Mouse (Mus musculus) bone marrow, adult 2 months (tissue): ENCODE results near the gene Slc4a1. TPM values are rescaled to one million over a fixed set of nuclear protein-coding genes. Genes with fewer than 3 reads are reported as not detected.

ENCODE experiments used
- H3K27ac ChIP-seq: fragments of 200-500 bp; 2 replicates; pipeline ENCODE4 v1.5.1; 2012; ENCODE audit warnings: low read depth, mild to moderate bottlenecking, control low read depth, inconsistent platforms, low read length; ENCODE audit not compliant: control insufficient read depth, poor library complexity, insufficient read depth
- H3K4me1 ChIP-seq: fragments of 200-500 bp; 2 replicates; pipeline ENCODE4 v1.6.1; 2011; ENCODE audit warnings: low read length; ENCODE audit not compliant: control insufficient read depth, insufficient read depth
- H3K4me3 ChIP-seq: fragments of 200-500 bp; replicated peaks from 2 replicates; pipeline ENCODE3; 2011; ENCODE audit warnings: mild to moderate bottlenecking, low read depth, low read length, control low read depth; ENCODE audit not compliant: control insufficient read depth
- CTCF ChIP-seq: fragments of 200-500 bp; IDR thresholded peaks from 2 replicates; pipeline ENCODE4 v1.5.1; 2011; ENCODE audit warnings: low read length, control low read depth; ENCODE audit not compliant: control insufficient read depth, insufficient read depth
- POLR2A ChIP-seq: fragments of 200-500 bp; IDR thresholded peaks from 2 replicates; pipeline ENCODE4 v1.6.1; 2011; ENCODE audit warnings: low read depth, mild to moderate bottlenecking, control low read depth, low read length, borderline replicate concordance; ENCODE audit not compliant: control insufficient read depth
- WGBS: fragments of 180-500 bp; shearing (Covaris S2); methylation state at CpG from one replicate; pipeline ENCODE4 v1.1.7; 2018; 5-methylcytosine and 5-hydroxymethylcytosine counted together
- polyA plus RNA-seq: library from polyadenylated mRNA; stranded (reverse); fragments of >200 nt; gene quantifications from 2 replicates; pipeline ENCODE4 v1.2.4, GENCODE M21; 2011; ENCODE audit warnings: low replicate concordance; ENCODE audit not compliant: missing spikeins, insufficient read depth, insufficient read length

Gene Slc4a1
- polyA plus RNA-seq, 1 experiment, result 762 TPM

DNA sequence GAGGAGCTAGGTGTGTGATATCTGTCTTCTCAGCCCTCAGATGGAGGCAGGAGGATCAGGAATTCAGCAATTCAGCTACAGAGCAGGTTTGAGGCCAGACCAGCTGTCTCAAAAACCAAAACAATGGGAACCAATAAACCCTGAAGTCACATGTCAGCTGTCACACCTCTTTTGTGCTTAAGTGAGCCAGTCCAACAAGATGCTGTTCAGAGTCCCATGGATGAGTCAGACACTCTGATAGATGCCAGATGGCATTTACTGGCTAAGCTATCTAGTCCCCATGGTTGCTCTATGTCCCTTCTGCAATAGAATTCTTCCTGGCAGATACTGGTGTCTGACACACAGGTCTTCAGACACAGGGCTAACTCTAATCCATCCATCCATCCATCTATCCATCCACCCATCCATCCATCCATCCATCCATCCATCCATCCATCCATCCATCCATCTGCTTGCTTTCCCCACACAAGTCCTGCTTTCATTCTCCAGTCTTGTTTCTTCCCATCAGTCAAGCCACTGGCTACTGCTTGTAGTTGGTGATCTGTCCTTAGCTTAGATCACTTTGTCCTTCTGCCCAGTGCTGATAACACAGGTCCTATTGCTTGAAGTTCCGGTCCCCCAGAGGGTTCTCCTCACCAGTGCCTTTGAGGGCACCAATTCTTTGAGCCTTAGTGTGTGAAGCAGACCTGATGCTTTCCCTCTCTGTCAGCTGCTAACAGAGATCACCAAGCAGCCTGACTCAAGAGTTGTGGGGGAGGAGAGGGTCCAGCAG is 17.5 kb upstream of the Slc4a1 start:
- TF ChIP-seq POLR2A, result no peak
- TF ChIP-seq CTCF, result no peak
- Histone ChIP-seq H3K4me3 (no peak overlapping the region), H3K4me1 (no peaks in the 10 kb centered on the region), H3K27ac (no peak overlapping the region)
- 65% methylated on average over 1 of the region's 1 CpGs for WGBS

- no peaks in the 10 kb centered on the region for H3K4me1 ChIP-seq
- 47% methylated on average over 3 of the region's 3 CpGs for WGBS
- H3K27ac ChIP-seq, result no peak overlapping the region
- H3K4me3 ChIP-seq, result no peak overlapping the region
- TF ChIP-seq POLR2A, result no peak
- TF ChIP-seq CTCF, result no peak
These were observed 16.8 kb upstream of the Slc4a1 start for GRCm38 (mm10) chr11:102382794-102383193.

DNA sequence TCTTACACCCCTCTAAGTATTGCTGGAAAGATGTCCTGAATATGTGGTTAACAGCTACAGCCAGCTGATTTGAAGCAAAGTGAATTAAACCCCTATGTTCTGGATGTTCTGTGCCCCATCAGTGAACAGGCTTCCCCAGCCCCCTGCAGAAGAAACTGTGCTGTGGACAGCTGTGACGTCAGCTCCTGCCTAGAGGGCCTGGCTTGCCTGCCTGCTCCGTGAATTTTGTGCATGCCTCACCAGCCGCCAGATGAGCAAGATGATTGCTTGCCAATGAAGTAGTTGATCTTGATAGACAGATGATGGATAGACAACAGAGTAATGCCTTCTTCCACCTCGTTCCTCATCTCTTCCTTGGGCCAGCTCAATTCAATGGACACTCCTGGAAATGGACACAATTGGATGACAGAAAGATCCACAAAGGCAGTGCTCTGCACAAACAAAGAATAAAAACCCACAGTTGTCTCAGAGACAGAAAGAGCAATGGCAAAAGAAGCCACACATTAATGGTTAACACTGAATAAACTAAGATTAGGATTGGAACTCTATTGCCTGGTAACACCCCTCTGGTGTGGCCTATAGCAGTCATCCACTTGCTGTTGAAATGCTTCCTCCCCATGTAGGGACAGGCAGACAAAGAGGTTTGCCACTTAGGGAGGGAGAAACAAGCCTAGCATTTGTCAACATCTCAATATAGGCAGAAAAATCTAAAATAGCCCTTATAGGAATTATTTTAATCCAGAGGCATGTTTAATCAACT is 15.5 kb upstream of the Slc4a1 start:
- H3K4me3 ChIP-seq, result no peak overlapping the region
- no peak overlapping the region for H3K27ac ChIP-seq
- TF ChIP-seq CTCF (no peak), POLR2A (no peak)
- no peaks in the 10 kb centered on the region for H3K4me1 ChIP-seq
- WGBS, result 62% methylated on average over 4 of the region's 4 CpGs

DNA sequence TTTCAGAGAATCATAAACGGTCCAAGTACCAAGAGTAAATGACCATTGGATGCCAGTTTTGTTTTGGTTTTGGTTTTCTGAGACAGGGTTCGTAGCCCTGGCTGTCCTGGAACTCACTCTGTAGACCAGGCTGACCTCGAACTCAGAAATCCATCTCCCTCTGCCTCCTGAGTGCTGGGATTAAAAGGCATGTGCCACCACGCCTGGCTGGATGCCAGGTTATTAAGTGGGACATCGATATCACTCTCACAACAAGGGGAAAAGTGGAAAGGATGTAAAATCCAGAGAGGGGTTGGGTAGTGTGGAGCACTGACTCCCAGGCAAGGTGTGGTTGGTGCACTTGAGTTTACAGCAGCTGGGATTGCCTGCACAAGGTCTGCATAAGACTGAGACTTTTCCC is 14.1 kb upstream of the Slc4a1 start:
- H3K27ac ChIP-seq, result no peak overlapping the region

GRCm38 (mm10) chr11:102377186-102377585 is 11.2 kb upstream of the Slc4a1 start:
- no peak overlapping the region for H3K4me3 ChIP-seq
- 59% methylated on average over 12 of the region's 12 CpGs for WGBS
- TF ChIP-seq CTCF (peak; percentile 35; the same call in 1 of the 2 replicates), POLR2A (no peak)
- H3K27ac ChIP-seq, result no peak overlapping the region
- no peaks in the 10 kb centered on the region for H3K4me1 ChIP-seq

More for the DNA sequence above, 14.1 kb upstream of the Slc4a1 start:
- H3K4me3 ChIP-seq, result no peak overlapping the region
- TF ChIP-seq CTCF (no peak), POLR2A (no peak)
- 72% methylated on average over 5 of the region's 5 CpGs for WGBS
- no peaks in the 10 kb centered on the region for H3K4me1 ChIP-seq

- no peak for TF ChIP-seq POLR2A
- TF ChIP-seq CTCF, result no peak
- 49% methylated on average over 8 of the region's 8 CpGs for WGBS
- H3K4me1 ChIP-seq, result no peaks in the 10 kb centered on the region
- peak overlapping the region; percentile 98 for H3K27ac ChIP-seq
- H3K4me3 ChIP-seq, result peak overlapping the region; percentile 40
These were observed 10.3 kb upstream of the Slc4a1 start for GRCm38 (mm10) chr11:102376196-102376835.

DNA sequence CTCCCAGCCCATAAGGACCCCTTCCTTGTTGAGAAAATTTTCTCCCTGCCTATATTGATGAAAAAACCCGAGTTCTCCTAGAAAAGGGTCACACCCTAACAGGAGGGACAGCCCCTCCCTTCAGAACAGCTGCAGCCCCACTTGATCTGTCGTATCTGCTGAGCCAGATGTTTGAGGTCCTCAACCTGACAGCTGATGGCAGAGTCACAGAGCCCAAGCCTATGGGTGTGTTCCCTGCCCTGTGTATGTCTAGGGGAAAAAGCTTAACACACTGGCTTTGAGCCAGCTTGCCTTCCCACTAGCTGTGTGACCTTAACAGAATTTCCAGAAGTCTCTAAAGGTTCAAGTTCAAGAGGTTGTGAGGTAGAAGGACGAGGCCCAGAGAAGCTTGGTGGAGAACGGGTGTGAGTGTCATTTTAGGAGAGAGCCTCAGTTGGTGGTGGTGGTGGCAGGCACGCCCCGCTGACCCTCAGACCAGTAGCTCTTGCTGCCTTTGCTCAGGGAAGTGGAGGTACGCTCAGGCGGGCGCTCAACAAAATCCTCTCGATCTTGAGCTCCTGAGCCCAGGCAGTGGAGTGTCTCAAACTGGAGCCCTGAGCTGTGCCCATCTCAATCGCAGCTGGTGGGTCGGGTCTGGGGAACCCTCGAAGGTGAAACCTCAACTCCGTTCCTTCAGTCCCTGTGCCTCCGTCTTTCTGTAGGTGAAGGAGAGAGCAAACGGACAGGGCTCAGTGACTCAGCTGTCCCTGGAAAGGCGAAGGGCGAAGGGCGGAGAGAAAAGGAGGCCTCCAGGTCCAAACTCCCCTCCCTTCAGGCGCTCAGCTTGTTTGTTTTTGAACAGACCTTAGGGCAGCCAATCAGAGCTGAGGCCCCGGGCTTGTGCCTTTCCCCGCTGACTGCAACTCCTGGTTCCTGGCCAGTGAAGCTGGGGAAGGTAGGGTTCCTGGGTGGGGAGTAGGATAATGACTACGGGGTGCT is 9.5 kb upstream of the Slc4a1 start:
- Histone ChIP-seq H3K4me1 (no peaks in the 10 kb centered on the region), H3K4me3 (peak overlapping the region; percentile 54), H3K27ac (peak overlapping the region; percentile 98)

More for the DNA sequence above, 9.5 kb upstream of the Slc4a1 start:
- TF ChIP-seq CTCF, result no peak
- TF ChIP-seq POLR2A, result peak; percentile 40; the same call in 1 of the 2 replicates
- 12% methylated on average over 23 of the region's 23 CpGs for WGBS
